In the genomic region with DNA sequence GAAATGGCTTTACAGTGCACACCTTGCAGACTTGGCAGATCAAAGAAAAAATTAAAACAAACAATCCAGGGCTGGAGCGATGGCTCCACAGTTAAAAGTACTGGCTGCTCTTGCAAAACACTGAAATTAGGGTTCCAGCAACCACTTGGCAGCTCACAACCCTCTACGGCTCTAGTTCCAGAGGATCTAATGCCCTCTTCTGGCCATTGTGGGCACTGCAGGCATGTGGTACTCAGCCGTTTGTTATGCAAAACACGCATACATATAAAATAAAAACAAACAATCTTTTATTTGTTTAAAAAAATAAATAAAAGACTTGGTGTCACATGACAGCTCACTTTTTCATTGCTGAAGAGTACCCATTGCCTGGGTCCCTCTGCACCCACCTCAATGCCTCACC, we compare ENCODE assay signal across 8 mouse cellular contexts. TPM values are rescaled to one million over a fixed set of nuclear protein-coding genes. Genes with fewer than 3 reads are reported as not detected.
DNase-seq lines count a peak whose midpoint lies in the region; ATAC-seq and TF ChIP-seq lines count a peak whose summit lies in the region.

No protein-coding gene starts in this region.

- peak; percentile 74 for DNase-seq in A20 (ENCODE audit: low read depth, low spot score)
- peak; percentile 83 for DNase-seq in ES-E14 (ENCODE audit: low read depth, low spot score)
- peak; percentile 73 for DNase-seq in cerebellum, adult 11-12 months
- DNase-seq in gastrocnemius, adult 8-10 months (ENCODE audit: low spot score in 2 of 2), result peak; percentile 40 to 45
- peak; percentile 25 for DNase-seq in large intestine, adult 2 months (ENCODE audit: low read depth, low spot score)
- peak; percentile 68 for DNase-seq in lung, adult 18-20 months
- DNase-seq in right cerebral cortex, postnatal 25 days, result peak; percentile 31

- no peak for ATAC-seq in inflammation-experienced regulatory T-cells, adult 6 months

- 0 out of 2 replicates have a peak, but pooled peaks cover 3% of the 10 kb centered on the region for H3K9me3 ChIP-seq in ES-E14 (ENCODE audit: control insufficient read depth, insufficient read depth, low read depth, low read length)

- in situ Hi-C loops in ES-E14 (cut with MboI; ENCODE audit: low sequenced_read_pairs in 2 of 2, unreplicated experiment in 2 of 2), result no loop called here

- 6% methylated on average over 4 of the region's 4 CpGs for whole genome bisulfite sequencing in large intestine, adult 2 months

- no peaks in the 10 kb centered on the region for H3K36me3 ChIP-seq in ES-E14 (ENCODE audit: control insufficient read depth, insufficient read depth, low read length, poor library complexity, severe bottlenecking)

- no peak overlapping the region for H3K9ac ChIP-seq in ES-E14 (ENCODE audit: insufficient read depth, low read depth, low read length, poor library complexity, severe bottlenecking)

- H3K27ac ChIP-seq in ES-E14 (ENCODE audit: insufficient read depth, low read depth, low read length, poor library complexity, severe bottlenecking), result no peak overlapping the region

- no peak overlapping the region for H3K4me3 ChIP-seq in ES-E14 (ENCODE audit: insufficient read depth in 1 of 2, low read depth in 1 of 2, low read length in 2 of 2, poor library complexity in 1 of 2, severe bottlenecking in 1 of 2)

- no peaks in the 10 kb centered on the region for H3K4me1 ChIP-seq in ES-E14 (ENCODE audit: control insufficient read depth in 2 of 2, insufficient read depth in 2 of 2, low read length in 2 of 2, poor library complexity in 1 of 2)

TF ChIP-seq in ES-E14, 5 proteins besides CTCF, POLR2A, EP300 and RAD21:
- 0 out of 2 replicates have a peak, but pooled peaks have one; percentile 41 for TF ChIP-seq ZC3H11A (IDR thresholded peaks at IDR 0.05; ENCODE audit: borderline replicate concordance, low read depth, low read length)
- peak; percentile 40; the same call in 1 of the 2 replicates for TF ChIP-seq ZNF384 (IDR thresholded peaks at IDR 0.05; ENCODE audit: low read depth, low read length)
- TF ChIP-seq MAFK (IDR thresholded peaks at IDR 0.05; ENCODE audit: insufficient read depth, low read depth, low read length), result no peak

RNA-seq across cellular contexts. Expression of a gene that starts 0.7 kb away (rescaled TPM):
- total RNA-seq in ES-E14 (2012; rRNA removed), result 0.80 and 0.90 TPM in 2 replicates
- not detected for total RNA-seq in gastrocnemius, adult 8-10 months (2022)
- 1.6 and 7.7 TPM in 2 replicates for polyA plus RNA-seq in large intestine, adult 2 months (2012; rRNA removed)
- polyA plus RNA-seq in inflammation-experienced regulatory T-cells, adult 6 months (2017; shearing (Covaris generic)), result not detected

RNA-seq across cellular contexts. Expression of a gene that starts 34.6 kb away (rescaled TPM):
- total RNA-seq in ES-E14 (2012; rRNA removed), result 45.7 and 72.5 TPM in 2 replicates
- not detected for total RNA-seq in gastrocnemius, adult 8-10 months (2022)
- 0.17 and 0.18 TPM in 2 replicates for polyA plus RNA-seq in large intestine, adult 2 months (2012; rRNA removed)
- polyA plus RNA-seq in inflammation-experienced regulatory T-cells, adult 6 months (2017; shearing (Covaris generic)), result under 1 TPM in 1 of 3 experiments, not detected in 2; 0.11 TPM

RNA-seq across cellular contexts. Expression of a gene that starts 35.3 kb away (rescaled TPM):
- total RNA-seq in ES-E14 (2012; rRNA removed), result 10.7 and 29.8 TPM in 2 replicates
- total RNA-seq in gastrocnemius, adult 8-10 months (2022), result not detected
- 0.06 and 0.08 TPM in 2 replicates for polyA plus RNA-seq in large intestine, adult 2 months (2012; rRNA removed)
- not detected for polyA plus RNA-seq in inflammation-experienced regulatory T-cells, adult 6 months (2017; shearing (Covaris generic))

RNA-seq across cellular contexts. Expression of a gene that starts 42.1 kb away (rescaled TPM):
- 1.0 and 1.4 TPM in 2 replicates for total RNA-seq in ES-E14 (2012; rRNA removed)
- under 1 TPM; 0.09 to 0.72 (median 0.27) TPM for total RNA-seq in gastrocnemius, adult 8-10 months (2022)
- polyA plus RNA-seq in large intestine, adult 2 months (2012; rRNA removed), result 5.1 and 9.4 TPM in 2 replicates
- 1 to 10 TPM in 1 of 3 experiments, under 1 TPM in 2; 0.28 to 1.1 (median 0.91) TPM for polyA plus RNA-seq in inflammation-experienced regulatory T-cells, adult 6 months (2017; shearing (Covaris generic))

RNA-seq across cellular contexts. Expression of a gene that starts 47.4 kb away (rescaled TPM):
- 36.9 and 63.7 TPM in 2 replicates for total RNA-seq in ES-E14 (2012; rRNA removed)
- total RNA-seq in gastrocnemius, adult 8-10 months (2022), result 1 to 10 TPM in 1 of 4 experiments, under 1 TPM in 3; 0.46 to 1.5 (median 0.71) TPM
- polyA plus RNA-seq in large intestine, adult 2 months (2012; rRNA removed), result 54.6 and 86.3 TPM in 2 replicates
- polyA plus RNA-seq in inflammation-experienced regulatory T-cells, adult 6 months (2017; shearing (Covaris generic)), result 1 to 10 TPM; 6.0 to 7.4 (median 6.0) TPM

Comparison
In these comparisons a context has a peak if more than half of its experiments do, and no peak if none do; other contexts are left out.
1. DNase-seq: peak in every context shown above with its lines; median percentile 83 in ES-E14; 74 in A20; 73 in cerebellum, adult 11-12 months; 68 in lung, adult 18-20 months; 42 in gastrocnemius, adult 8-10 months; 31 in right cerebral cortex, postnatal 25 days; 25 in large intestine, adult 2 months.
2. RNA of a gene that starts 34.6 kb away (total RNA-seq): 45.7 to 72.5 TPM in ES-E14; not detected in gastrocnemius, adult 8-10 months; every median in the first group is over 10 times any median in the second.
3. RNA of a gene that starts 35.3 kb away (total RNA-seq): 10.7 to 29.8 TPM in ES-E14; not detected in gastrocnemius, adult 8-10 months; every median in the first group is over 10 times any median in the second.